Mouse (Mus musculus) embryonic fibroblast, embryonic 13.5 days (primary cell): ENCODE data around the gene Ppef2. TPM values are rescaled to one million over a fixed set of nuclear protein-coding genes. Genes with fewer than 3 reads are reported as not detected.

ENCODE experiments used
- H3K27ac ChIP-seq: 2 replicates; pipeline ENCODE4 v1.5.1; 2012; ENCODE audit warnings: low read length, control low read depth, inconsistent platforms; ENCODE audit not compliant: insufficient read depth
- H3K4me1 ChIP-seq: 2 replicates; pipeline ENCODE4 v1.6.1; 2011; ENCODE audit warnings: low read length; ENCODE audit not compliant: control insufficient read depth, insufficient read depth
- H3K4me3 ChIP-seq: 2 replicates; pipeline ENCODE4 v1.5.1; 2011; ENCODE audit warnings: mild to moderate bottlenecking, control low read depth, low read length; ENCODE audit not compliant: insufficient read depth
- CTCF ChIP-seq: IDR thresholded peaks from 2 replicates; pipeline ENCODE4 v1.5.1; 2011; ENCODE audit warnings: mild to moderate bottlenecking, control low read depth, low read length, moderate library complexity, borderline replicate concordance; ENCODE audit not compliant: insufficient read depth
- POLR2A ChIP-seq: IDR thresholded peaks from 2 replicates; pipeline ENCODE4 v1.6.1; 2011; ENCODE audit warnings: low read depth, mild to moderate bottlenecking, control low read depth, low read length, moderate library complexity
- polyA plus RNA-seq: library from polyadenylated mRNA; stranded (reverse); fragments of >200 nt; gene quantifications from 2 replicates; pipeline ENCODE4 v1.2.4, GENCODE M21; 2011; ENCODE audit warnings: low read depth; ENCODE audit not compliant: missing spikeins, insufficient read length

The Ppef2 gene
- polyA plus RNA-seq, 1 experiment, result not detected

DNA sequence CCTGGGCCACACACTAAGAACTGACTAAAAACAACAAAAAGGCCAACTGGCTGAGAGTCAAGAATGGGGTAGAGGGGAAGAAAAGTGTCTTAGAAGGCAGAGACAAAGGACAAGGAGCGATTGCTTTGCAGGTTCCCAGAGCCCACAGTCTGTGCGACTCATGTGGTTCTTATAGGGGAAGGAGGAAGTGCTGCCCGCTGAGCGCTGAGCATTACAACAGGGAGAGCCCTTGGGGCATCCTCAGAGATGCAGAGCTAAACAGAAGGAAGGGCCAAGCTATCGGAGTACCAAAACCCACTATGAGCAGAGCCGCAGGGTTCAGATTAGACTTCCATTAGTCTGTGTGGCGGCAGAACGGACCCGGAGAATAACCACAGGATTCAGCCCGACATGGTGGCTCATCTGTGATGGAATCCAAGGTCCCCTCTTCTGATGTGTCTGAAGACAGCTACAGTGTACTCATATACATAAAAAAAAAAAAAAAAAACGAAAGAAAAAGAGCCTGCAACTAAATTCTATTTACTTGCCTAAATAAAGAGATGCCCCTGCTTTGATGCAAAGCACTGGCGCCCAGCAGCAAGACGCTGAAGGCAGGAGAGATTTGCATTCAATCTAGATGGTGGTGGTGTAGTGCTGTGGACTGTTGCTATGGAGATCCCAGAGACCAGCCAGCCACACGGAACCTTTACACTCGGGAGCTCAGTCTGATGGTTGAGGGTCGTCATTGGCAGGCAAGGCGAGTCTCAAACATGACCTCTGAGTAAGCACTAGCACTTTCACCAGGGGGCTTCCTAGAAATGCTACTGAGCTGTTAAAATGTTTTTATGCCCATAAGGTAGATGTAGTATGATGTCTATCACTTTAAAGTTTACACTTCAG is 36.9 kb downstream of the Ppef2 start:
- Histone ChIP-seq H3K4me3 (no peak overlapping the region), H3K4me1 (peaks cover 4% of the 10 kb centered on the region; the same call in 1 of the 2 replicates), H3K27ac (peak overlapping the region; percentile 91)
- TF ChIP-seq POLR2A (no peak), CTCF (no peak)

DNA sequence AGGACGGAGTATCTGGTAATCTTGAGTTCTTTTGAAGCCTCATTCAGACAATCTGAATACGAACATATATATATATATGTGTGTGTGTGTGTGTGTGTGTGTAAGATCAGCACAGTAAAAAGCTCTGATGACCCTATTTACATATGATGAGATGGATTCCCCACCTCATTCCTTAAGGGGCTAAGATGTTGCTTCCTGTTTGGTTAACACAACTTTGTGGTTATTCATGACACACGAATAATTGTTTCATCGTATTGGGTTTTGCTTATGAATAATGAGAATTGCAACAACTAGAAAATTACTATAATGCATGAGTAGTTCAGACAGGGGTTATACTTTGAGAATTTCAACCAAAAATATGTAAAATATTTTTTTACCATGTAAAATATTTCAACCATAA is 40.8 kb downstream of the Ppef2 start, which contains the start of gene U90926:
Gene U90926 (minus strand): TSS at position 101 of the 400 bp plus-strand sequence.
- H3K4me1 ChIP-seq, result peaks cover under 1% of the 10 kb centered on the region; the same call in 1 of the 2 replicates
- TF ChIP-seq POLR2A (no peak), CTCF (no peak)
- H3K27ac ChIP-seq, result peak within 1 kb of the TSS; percentile 70; the same call in 1 of the 2 replicates
- H3K4me3 ChIP-seq, result no peak within 1 kb of the TSS

DNA sequence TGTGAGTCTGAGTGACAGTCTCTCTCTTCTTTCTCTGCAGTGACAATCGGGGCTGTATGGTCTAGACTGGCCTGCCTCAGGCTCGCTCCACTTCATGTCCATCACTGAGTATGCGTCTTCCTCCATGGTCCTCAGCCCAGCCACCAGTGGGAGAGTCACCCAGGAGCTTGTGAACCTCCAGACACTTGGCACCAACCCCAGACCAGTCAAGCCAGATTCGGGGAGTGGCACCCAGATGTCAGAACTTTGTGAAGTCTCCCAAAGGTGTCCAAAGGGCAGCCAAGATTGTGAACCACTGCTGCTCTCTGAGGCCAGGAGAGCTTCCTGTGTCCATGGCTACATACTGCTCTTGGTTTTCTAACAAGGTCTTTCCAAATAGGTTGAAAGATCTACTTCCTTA is 43.8 kb downstream of the Ppef2 start:
- no peak overlapping the region for H3K27ac ChIP-seq
- no peak overlapping the region for H3K4me3 ChIP-seq
- no peaks in the 10 kb centered on the region for H3K4me1 ChIP-seq
- TF ChIP-seq POLR2A, result no peak
- TF ChIP-seq CTCF, result no peak

DNA sequence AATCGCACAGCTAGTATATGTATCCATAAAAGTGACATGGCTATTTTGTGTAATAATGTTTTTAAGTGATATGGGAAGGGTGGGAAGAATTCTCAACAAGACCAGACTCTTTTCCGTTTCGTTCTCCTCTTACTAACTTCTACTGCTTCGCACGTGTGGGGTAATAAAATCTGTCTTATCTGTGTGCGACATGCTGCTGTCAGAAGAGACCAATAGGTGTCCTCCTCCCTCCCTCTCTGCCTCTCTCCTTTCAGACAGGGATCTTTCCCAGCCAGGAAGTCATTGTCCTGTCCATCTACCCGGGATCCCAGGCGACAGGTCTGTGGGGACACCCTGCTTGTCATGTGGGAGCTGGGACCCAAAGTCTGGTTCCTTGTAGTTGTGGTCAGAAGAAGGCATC is 45.9 kb downstream of the Ppef2 start:
- TF ChIP-seq POLR2A (no peak), CTCF (no peak)
- Histone ChIP-seq H3K27ac (no peak overlapping the region), H3K4me1 (peaks cover 6% of the 10 kb centered on the region)

DNA sequence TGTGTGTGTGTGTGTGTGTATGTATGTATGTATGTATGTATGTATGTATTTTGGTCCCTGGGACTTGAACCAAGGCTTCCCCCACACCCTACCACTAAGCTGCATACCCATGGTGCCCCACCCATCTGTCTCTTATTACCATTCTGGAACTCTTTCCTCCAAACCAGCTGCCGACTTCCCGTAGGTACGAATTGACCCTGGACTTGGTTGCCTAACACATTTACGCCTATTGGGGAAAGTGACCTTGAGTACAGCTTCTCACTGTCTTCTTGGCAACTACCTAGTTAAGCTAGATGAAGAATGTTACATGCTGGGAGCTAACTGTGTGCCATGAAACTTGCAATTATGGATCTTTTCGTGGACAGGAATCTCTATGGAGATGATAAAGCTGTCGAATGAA is 50.0 kb downstream of the Ppef2 start:
- TF ChIP-seq CTCF (no peak), POLR2A (no peak)
- peaks cover 8% of the 10 kb centered on the region for H3K4me1 ChIP-seq
- H3K4me3 ChIP-seq, result no peak overlapping the region
- no peak overlapping the region for H3K27ac ChIP-seq

More for the DNA sequence above, 45.9 kb downstream of the Ppef2 start:
- H3K4me3 ChIP-seq, result no peak overlapping the region

DNA sequence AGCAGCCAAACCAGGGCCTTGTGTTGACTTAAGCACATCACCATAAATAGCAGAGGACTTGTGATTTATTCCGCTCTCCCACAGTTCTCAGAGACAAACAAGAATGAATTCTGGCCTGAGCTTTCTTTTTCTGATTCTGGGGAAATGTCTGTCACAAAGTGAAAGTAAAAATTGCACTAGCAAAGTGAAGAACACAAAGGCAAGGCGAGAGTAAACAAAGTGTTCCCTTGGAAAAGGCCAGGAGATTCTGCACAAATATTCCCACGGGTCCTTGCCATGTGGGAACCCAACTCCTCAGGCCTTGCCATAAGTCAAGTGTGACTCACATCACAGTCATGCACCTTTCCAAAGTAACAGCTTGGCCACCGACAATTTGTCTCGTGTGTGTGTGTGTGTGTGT is 50.4 kb downstream of the Ppef2 start:
- no peak overlapping the region for H3K4me3 ChIP-seq
- peaks cover 8% of the 10 kb centered on the region for H3K4me1 ChIP-seq
- peak overlapping the region; percentile 55 for H3K27ac ChIP-seq
- TF ChIP-seq POLR2A (no peak), CTCF (no peak)

DNA sequence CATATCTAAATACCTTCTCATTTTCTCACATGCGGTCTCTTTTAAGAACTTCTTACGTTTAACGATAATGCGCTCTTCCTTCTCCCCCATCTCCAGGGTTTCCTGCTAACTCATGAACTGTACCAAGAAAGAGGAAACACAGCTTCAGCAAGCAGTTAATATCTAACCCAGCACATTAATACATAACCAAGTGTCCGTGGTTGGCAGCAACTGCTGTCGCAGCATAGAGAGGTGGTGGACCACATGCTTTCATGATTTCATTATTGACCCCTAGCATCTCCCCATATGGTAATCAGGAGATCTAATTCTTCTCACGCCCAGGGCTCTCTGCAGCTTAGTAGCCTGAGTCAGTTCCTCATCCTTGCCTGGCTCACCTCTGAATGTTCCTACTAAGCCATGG is 50.9 kb downstream of the Ppef2 start:
- peak overlapping the region; percentile 55 for H3K27ac ChIP-seq
- no peak overlapping the region for H3K4me3 ChIP-seq
- H3K4me1 ChIP-seq, result peaks cover 8% of the 10 kb centered on the region
- TF ChIP-seq POLR2A (no peak), CTCF (no peak)

DNA sequence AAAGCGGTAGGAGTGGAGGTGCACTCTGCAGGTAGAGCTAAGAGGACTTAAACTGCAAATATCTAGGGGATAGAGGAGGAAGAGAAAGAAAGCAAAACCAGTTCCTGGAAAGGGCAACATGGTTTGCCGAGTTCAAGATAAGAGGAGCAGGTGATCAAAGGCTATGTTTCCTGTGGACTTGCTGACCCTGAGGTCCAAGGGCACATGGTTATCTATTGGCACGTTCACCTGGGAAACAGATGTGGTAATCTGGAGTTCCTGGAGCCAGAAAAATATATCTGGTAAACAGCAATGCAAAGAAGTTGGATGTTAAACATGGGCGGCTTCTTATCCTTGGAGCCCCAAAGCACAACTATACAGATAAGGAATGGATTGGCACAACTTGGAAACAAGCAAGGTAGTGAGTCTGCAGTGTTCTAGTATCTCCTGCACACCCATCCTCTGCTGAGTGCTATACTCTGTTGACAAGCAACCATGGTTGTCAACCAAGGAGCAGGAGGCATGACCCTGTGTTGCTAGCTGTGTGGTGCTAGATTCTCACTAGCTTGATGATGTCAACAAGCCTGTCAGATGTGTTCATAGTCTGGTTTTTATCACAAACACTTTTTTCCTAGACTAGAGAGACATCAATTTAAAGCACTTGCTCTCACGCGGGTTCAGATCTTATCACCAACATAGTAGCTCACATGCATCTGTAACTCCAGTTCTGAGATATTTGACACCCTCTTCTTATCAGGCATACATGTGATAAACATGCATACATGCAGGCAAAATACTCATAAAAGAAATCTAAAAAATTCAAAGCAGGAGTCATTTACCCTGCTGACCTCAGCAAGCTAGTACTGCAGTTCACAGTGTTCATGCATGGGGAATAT is 51.7 kb downstream of the Ppef2 start:
- peaks cover 8% of the 10 kb centered on the region for H3K4me1 ChIP-seq
- no peak for TF ChIP-seq POLR2A
- TF ChIP-seq CTCF, result no peak

DNA sequence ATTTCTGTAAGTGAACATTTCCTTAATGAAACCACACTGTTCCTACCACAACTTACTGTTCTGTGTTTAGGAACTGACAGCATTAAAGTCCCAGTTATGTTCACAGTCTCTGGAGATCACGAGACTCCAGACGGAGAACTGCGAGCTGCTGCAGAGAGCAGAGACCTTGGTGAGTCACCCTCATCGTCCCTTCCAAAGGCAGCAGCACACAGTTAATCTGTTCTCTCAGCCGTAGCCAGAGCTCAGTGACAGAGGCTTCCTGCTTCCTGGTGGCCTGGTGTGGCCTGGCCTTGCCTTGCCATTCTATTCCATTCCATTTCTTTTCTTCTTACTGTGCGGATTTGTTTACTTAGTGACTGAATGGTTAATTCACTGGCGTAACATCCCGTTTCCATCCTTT is 57.8 kb downstream of the Ppef2 start:
- Histone ChIP-seq H3K4me1 (no peaks in the 10 kb centered on the region), H3K4me3 (no peak overlapping the region), H3K27ac (no peak overlapping the region)
- TF ChIP-seq POLR2A (no peak), CTCF (no peak)

More for the DNA sequence above, 51.7 kb downstream of the Ppef2 start:
- Histone ChIP-seq H3K27ac (no peak overlapping the region), H3K4me3 (no peak overlapping the region)
